Mouse (Mus musculus): ENCODE results near the gene Cisd1.
A peak's percentile ranks its signal among the peaks of the same experiment; 100 is the strongest.

The Cisd1 gene

DNA sequence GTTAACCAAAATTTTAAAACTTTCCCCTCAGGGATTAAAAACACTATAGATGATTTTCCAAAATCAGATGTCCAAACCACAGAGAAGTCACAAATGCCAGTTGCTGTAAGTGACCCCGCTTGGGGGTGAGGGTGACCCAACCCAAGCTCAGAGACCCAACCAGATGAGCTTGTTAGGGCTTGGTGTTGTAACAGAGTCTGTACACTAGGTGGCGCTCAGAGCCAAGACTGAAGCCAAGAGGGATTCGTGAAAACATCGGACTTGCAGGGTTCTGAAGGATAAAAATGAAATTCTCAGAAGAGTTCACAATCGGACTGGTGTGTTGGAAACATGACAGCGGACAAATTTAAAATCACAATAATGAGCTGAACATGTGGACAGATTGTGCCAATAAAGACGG lies 18.0 kb downstream of the Cisd1 start:
- DNase-seq (ENCODE audit: low spot score) = peak; percentile 60

DNA sequence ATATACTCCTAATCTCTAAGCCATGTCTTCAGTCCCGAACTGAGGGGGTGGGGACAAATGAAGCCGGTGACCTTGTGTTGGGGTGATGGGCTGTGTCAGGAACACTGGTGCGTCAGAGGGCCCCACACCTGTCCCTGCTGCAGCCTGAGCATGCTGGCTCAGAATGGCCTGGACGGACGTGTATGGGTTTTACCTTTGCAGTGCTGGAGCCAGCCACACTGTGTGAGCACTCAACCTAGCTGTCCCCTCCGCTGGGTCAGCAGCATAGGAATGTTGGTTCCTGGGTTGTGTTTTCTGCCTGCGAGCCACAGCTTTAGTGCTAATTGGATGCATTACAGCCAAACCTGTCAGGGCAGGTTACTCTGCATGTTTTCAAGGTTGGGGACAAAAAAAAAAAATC lies 18.6 kb downstream of the Cisd1 start:
- DNase-seq (ENCODE audit: low spot score) = no peak

GRCm38 (mm10) chr10:71323669-71324068 lies 21.1 kb downstream of the Cisd1 start:
- DNase-seq (ENCODE audit: low spot score) = no peak

- no peak for DNase-seq (ENCODE audit: low spot score)
These were observed 28.3 kb downstream of the Cisd1 start for GRCm38 (mm10) chr10:71316497-71316896.

GRCm38 (mm10) chr10:71316056-71316455 lies 28.7 kb downstream of the Cisd1 start:
- no peak for DNase-seq (ENCODE audit: low spot score)

GRCm38 (mm10) chr10:71314596-71314995 lies 30.2 kb downstream of the Cisd1 start:
- no peak for DNase-seq (ENCODE audit: low spot score)

- DNase-seq (ENCODE audit: low spot score) = no peak
These were observed 34.5 kb downstream of the Cisd1 start for GRCm38 (mm10) chr10:71310288-71310687.

DNA sequence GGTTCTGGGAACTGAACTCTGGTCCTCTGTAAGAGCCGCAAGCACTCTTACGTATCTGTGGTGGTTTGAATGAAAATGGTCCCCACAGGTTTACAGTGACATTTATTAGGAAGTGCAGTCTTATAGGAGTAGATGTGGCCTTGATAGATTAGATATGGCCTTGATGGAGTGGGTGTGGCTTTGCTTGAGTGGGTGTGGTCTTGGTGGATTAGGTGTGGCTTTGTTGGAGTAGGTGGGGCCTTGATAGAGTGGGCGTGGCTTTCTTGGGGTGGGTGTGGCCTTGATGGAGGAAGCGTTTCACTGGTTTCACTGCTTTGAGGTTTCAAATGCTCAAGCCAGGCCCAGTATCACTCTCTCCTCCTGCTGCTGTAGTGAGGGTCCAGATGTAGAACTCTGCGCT lies 36.6 kb downstream of the Cisd1 start:
- DNase-seq (ENCODE audit: low spot score) = no peak

DNA sequence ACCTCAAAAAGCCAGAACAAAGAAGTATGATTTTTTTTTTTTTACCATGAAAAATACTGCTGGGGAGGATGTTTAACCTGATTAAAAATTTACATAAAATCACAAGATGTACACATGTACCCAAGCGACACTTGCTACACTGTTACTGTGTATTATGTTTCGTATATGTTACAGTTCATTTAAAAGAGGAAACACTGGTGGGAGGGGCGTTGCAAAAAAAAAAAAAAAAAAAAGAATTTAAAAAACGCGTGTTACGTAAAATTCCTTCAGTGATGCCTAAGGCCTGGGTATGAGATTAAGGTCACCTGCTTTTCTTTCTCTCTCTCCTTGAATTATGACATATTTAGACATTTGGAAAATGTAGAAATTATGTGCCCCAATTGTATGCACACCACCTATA lies 38.0 kb downstream of the Cisd1 start:
- DNase-seq (ENCODE audit: low spot score) = no peak

- no peak for DNase-seq (ENCODE audit: low spot score)
These were observed 38.6 kb downstream of the Cisd1 start for GRCm38 (mm10) chr10:71306190-71306589.

DNA sequence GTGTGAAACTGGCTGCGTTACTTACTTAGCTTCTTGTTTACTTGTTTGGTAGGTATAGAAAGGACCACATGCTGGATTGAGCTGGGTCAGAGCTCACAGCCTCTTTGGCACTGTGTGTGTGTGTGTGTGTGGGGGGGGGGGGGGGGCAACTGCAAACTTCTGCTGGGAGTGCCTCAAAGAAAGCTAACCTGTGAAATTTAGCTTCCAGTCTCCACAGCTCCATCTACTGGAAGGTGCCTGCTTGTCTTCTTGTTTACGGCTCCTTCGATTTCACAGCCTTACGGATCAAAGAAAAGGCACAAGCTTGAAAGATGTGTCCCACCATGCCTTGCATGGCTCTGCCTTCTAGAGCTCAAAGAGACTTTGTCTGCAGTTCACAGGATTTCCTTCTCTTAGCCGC lies 42.3 kb downstream of the Cisd1 start:
- DNase-seq (ENCODE audit: low spot score) = no peak

DNA sequence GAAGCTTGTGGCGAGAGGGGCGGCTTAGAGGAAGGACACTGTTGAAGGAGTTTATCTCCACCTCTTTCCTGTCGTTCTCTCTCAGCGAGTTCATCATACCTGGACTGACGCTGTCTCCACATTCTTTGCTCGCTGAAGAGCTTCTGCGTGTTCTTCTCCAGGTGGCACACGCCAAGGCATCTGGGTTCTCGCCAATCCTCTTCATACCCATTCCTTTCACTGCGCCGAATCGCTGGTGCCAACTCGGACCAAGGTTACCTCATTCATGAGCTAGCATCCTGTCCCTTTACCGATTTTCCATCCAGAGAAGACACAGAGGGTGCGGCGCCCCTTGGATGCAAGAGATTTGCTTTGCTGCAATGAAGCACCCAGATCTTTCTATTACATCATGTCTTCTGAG lies 44.6 kb downstream of the Cisd1 start:
- DNase-seq (ENCODE audit: low spot score) = no peak

GRCm38 (mm10) chr10:71293245-71293644 lies 51.5 kb downstream of the Cisd1 start:
- DNase-seq (ENCODE audit: low spot score) = no peak

DNA sequence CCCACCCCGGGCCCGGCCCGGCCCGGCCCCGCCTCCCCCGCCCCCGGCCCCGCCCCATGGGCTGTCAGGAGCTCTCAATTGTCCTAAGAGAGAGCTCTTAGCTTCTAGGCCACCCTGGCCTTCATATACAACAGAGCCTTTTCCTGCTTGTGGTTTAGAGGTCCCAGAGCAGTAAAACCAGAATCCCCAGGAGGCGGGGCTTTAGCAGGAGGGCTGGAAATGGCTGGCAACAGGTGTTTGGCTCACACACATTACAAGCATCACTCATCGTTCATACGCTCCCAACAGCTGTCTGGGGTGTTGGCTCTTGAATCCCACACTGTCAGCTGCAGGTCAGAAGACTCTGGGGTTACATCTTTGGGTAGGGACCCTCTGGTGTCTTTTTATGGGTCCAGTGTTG lies 52.5 kb downstream of the Cisd1 start:
- no peak for DNase-seq (ENCODE audit: low spot score)

DNA sequence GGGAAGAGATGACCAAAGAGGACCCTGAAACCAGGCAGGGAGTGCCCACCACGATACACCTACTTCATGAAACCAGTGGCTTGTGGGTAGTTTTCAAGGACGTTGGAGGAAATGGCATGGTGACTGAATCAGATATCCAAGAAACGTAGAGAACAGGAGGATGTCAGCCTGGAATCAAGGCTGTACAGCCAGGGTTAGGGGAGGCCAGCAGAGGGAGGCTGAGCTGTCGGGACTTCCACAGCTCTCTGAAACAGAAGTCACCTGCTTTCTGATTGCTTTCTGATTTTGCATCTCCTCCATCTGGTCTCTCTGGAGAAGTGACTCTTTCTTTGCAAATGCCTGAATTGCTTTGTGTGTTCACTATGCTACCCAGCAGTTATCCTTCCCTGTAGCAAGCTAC lies 53.0 kb downstream of the Cisd1 start:
- DNase-seq (ENCODE audit: low spot score) = no peak

GRCm38 (mm10) chr10:71291179-71291661 lies 53.5 kb downstream of the Cisd1 start:
- DNase-seq (ENCODE audit: low spot score) = no peak

- DNase-seq (ENCODE audit: low spot score) = peak; percentile 73
These were observed 59.6 kb downstream of the Cisd1 start, which contains the start of gene Ube2d1 for GRCm38 (mm10) chr10:71285126-71285580. Ube2d1 (minus strand) TSS chr10:71285262.

- peak; percentile 16 for DNase-seq (ENCODE audit: low spot score)
These were observed 60.1 kb downstream of the Cisd1 start for GRCm38 (mm10) chr10:71284511-71285125.

DNA sequence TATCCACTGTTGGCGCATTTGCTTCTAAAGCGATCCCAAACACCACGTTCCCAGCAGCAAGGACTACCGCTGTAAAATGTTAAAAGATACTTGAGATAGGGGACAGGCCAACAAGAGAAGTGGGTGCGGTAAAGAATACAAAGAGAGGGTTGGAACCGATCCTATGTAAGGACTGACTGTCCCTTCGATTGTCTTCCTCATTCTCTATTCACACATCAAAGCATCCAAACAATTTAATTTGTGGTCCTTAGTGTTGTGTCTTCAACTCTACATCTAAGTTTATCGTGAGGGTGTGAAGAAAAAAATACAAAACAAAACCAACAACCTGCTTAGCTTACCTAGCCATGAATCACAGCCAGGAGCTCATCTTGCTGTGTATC lies 60.6 kb downstream of the Cisd1 start:
- no peak for DNase-seq (ENCODE audit: low spot score)
